Mouse (Mus musculus): Measurements from ENCODE around the gene Poglut1. TPM values are rescaled to one million over a fixed set of nuclear protein-coding genes. Genes with fewer than 3 reads are reported as not detected.

Poglut1 gene
- 10 to 100 TPM; 14.0 to 15.5 TPM for total RNA-seq (2021)

DNA sequence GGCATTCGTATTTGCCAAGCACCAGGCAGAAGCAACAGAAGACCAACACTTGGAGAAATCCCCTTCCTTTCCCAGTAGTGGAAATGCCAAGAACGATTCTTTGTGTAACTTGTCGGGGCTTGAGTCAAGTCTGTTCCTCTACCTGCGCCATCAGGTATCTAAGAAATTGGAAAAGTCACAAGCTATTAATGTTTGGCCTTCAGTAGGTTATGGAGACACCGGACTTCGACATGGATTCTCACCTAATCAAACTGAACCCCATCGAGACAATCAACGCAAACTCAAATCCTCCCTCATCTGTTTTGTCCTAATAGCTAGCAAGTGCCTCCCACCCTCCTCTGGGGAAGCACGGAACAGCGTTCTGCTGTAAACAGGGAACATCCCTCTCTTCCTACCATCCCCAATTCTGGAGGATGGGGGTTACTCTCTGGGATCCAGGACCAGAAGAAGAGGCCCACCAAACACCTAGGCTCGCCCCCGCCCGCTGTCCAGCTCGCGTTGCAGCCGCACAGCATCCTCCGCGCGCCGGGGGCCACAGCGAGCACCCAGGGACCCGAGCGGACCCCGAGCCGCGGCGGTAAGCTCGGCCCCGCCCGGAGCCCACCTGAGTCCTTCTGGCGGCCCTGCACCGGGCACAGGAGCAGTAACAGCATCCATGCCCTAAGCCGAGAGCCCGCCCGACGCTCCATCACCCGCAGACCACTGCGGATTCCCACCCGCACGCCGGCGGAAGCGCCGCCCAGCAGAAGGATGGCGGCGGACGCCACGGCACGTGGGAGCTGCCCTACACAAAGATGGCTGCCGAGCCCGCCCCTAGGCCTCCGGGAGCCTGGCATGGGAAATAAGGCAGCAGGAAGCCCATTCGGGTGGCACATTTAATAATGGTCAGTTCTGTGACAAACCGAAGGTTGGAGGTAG is at the start of gene Poglut1:
TSS of gene Poglut1 (minus strand) at position 780 of the 918 bp plus-strand sequence.
- intact Hi-C loops (cut with DNase I): no loop called here
- peak; percentile 78 to 85 for DNase-seq

DNA sequence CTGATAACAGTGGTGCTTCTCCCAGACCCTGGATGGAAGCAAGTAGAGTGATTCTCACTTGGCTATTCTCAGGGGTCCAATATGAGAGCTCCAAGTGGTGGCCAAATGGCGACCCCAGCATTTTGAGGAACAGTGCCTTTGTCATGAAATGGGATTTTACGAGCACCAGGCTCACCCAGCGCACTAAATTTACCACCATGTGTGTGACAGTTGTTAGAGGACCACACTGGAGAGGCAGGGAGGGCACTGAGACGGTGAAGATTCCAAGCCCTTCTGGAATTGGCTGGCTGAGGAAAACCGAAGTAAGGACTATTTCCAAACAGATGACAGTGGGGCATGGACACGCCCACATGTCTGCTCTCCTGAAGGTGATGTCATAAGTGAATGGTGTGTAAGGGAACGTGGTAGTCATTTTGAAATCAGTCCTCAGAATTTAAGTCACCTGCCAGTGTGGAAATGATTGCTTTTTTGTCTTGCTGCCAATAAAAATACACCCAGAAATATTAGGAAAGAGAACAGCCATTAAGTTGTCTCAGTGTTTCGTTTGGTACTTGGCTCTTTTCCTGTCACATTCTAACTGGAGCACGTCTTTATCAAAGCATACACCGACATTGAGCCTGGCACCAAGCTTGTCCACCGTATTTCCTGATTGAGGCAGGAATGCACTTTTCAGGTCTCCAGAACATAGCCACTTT is 49.1 kb upstream of the Poglut1 start:
- intact Hi-C loops (cut with DNase I): no loop called here
- no peak for DNase-seq

DNA sequence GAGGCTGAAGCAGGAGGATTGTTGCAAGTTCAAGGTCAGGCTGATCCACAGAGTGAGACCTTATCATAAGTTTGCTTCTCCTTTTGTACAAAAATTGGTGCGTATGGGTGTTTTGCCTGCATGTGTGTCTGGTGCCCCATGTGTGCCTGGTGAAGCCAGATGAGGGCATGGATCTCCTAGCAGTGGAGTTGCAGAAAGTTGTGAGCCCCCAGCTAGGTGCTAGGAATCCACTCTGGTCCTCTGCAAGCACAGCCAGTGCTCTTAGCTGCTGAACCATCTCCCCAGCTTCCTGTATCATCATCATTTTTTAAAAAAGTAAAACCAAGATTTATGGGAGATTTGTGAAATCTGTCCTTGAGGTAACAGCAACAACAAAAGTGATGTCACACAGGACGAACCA is 46.6 kb upstream of the Poglut1 start:
- intact Hi-C loops (cut with DNase I): no loop called here
- no peak for DNase-seq

DNA sequence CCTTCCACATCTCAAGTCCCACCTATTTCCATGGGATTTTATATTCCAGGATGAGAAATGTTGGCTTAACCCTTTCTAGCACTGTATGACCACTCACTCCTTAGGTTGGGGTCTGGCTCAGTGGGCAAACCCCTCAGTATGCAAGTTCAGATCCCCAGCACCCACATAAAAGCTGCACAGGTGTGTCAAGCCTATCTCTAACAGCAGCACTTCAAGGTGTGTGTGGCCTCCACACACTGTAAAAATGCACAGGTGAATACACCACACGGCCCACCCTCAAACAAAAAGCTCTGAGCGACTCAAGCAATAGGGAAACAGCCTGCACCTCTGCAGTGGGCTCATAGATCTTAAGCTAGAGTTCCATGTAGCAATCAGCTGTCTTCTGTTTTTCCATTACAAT is 46.0 kb upstream of the Poglut1 start:
- DNase-seq: no peak
- intact Hi-C loops (cut with DNase I): no loop called here

DNA sequence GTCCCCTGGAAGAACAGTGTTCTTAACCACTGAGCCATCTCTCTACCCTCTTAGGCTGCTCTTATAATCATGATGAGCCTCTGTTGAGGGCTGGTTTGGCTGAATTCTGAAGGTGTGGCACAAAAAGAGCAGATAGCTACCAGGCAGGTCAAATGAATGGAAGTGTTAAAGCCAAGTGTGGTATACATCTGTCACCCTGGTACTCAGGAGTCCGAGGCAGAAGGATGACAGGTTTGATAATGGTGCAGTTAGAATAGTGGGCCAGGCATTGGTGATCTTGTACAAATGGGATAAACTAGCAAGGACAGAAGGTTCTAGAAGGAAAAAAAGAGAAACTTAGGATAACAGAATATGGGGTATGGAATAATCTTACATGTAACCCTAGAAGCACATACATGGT is 44.4 kb upstream of the Poglut1 start:
- intact Hi-C loops (cut with DNase I): no loop called here
- no peak for DNase-seq

DNA sequence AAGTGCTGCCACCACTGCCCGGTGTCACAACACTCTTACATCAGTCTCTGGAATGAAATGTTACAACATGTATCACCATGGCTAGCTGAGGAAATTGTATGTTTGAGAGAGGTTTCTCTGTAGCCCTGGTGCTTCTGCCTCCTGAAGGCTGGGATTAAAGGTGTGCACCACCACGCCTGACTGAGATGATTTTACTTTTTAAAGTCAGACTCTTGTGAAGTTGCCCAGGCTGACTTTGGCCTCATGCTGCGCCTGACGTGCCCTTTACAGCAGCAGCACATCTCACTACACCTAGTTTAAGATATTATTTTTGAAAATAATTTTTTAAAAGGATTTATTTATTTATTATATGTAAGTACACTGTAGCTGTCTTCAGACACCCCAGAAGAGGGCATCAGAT is 42.9 kb upstream of the Poglut1 start:
- intact Hi-C loops (cut with DNase I): no loop called here

DNA sequence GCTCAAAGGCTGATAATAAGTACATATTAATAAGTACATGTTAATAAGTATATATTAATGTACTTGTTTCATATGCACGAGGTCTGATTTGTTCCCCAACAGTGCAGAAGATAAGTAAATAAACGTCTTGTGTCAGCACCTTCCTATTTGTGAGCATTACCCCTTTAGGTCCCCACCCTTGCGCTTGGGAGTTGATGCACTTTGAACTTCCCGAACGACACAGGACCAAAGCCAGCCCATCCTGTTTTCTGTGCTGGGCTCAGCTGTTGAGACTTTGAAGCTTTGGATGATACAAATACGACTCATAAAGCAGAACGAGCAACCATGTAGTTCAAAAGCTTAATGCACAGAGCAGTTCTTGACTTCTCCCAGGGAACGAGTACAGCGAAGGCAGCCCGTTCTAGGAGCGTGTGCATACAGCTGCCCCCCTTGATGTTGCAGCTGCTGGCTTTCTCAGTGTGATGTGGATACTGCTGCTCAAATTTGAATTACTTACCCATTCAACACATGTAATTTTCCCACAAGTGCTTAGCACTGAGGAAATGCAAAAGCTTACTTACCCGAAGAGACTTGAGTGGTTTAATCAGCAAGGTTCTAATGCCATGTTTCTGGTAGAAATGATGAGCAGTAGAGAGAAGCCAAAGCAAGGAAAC is 42.1 kb upstream of the Poglut1 start:
- DNase-seq: peak in 1 of 2 experiments; percentile 17
- intact Hi-C loops (cut with DNase I): no loop called here

More for the DNA sequence above, 42.9 kb upstream of the Poglut1 start:
- no peak for DNase-seq

DNA sequence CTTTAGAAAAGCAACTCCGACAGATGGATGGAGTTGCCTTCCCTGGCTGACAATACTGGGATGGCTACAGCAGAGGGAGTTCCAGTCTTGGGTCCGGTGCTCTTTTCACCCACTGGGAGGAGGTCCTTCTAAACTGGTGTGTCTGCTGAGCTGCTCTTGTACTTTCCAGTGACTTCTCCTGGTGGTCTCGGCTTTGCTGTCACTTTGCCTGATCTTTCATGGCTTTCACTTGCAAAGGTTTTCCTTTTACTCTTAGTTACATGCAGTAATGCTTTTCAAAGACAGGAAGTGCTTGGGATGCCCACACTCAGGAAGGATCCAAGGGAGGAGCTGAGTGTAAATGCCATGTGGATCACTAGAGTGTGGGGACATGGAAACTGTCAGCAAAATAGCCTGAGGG is 41.4 kb upstream of the Poglut1 start:
- no peak for DNase-seq
- intact Hi-C loops (cut with DNase I): no loop called here

DNA sequence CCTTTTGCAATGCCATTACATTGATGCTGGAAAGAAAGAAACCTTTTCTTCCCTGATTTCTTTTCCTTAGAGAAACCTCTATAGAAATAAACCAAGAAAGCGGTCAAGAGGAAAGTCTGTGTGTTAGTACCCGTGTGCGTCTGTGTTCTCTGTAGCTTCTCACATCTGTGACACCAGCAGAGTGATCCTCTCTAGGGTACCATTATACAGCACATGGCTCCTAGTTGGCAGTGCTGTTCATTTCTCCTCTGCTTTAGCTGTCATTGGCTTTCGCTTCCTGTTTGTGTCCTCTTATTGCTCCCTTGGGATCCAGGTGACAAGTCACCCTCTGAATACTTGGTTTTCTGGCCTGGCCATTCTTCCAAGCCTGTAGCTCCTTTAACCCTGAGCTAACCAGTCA is 37.5 kb upstream of the Poglut1 start:
- no peak for DNase-seq
- intact Hi-C loops (cut with DNase I): no loop called here

DNA sequence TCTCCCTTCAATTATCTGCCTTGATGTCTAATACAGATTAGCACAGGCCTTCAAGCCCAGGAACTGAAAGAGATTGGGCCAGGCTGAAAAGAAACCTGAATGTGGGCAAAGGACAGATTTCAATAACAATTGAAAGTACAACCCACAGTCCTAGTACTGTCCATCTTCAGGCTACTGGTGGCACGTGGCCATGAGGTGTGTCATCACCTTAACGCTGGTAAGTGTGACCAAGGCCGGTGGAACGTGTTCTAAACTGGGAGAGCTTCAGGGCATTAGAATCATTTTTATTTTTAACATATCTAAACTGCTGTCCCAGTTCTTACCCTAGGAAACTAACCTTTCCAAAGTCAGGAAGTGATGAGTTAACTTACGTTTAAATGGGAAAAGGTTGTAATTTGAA is 37.1 kb upstream of the Poglut1 start:
- intact Hi-C loops (cut with DNase I): no loop called here
- DNase-seq: peak in 1 of 2 experiments; percentile 32

DNA sequence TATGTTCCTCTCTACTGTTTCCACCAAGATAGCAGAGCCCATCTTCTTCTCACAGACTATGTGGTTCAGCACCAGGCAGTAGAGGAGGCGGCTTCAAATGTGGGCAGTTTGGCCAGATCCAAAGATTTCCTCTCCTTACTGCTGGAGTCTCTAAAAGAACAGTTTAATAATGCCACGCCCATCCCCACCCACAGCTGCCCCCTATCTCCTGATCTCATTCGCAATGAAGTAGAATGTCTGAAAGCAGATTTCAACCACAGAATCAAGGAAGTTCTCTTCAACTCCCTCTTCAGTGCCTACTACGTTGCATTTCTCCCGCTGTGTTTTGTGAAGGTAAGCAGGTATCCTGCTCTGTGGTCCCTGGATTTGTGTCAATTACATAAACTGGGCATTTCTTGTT is 35.1 kb upstream of the Poglut1 start:
- no peak for DNase-seq
- intact Hi-C loops (cut with DNase I): no loop called here

DNA sequence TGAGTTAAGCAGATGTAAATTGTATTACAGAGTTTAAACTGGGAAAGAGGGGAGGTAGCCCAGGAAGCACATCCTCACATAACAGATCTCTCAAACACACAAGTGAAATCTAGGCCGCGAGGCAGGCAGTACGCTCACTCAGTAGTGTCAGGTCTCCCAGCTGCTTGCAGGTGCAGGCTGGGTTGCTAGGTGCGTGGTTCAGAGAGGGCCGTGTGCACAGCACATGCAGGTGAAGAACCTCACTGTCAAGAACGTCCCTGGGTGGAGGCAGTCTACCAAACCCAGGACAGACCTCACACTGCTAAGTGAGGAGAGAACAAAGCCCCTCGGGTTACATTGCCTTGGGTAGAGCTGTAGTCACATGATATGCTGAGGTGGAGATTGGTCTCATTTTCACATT is 34.7 kb upstream of the Poglut1 start:
- intact Hi-C loops (cut with DNase I): no loop called here
- no peak for DNase-seq

DNA sequence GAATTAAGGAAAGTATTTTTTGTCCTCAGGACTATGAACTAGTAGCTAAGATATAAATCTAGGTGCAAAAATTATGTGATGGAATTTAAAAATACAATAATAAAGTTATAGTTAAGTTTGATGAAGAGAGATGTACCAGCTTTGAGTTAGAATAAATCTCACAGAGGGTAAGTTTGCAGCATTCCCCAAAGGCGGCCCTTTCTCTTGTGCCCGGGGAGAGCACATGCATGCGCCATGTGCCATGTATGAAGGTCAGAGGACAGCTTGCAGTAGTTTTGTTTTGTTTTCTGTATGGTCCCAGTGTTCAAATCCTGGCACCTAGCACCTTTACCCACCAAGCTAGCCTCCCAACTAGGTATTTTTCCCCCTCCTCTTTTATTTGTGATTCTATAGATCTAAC is 21.4 kb upstream of the Poglut1 start:
- DNase-seq: no peak
- intact Hi-C loops (cut with DNase I): no loop called here

DNA sequence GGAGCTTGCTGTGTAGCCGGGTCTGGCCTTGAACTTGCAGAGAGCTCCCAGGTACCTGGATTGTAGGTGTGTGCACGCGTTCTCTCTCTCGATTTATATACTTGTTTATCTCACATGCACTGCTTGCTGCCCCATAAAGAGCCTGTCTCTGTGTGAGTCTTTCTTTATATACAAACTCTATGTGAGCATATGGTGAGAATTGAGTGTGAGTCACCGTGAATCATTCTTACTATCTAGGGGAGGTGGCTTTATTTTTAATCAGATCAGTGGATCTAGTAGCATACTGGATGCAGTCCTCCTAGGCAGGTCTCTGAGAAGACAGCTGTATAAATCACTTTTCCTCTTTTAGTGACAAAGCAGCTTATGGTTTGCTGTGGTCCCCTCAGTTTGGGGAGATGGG is 18.1 kb upstream of the Poglut1 start:
- intact Hi-C loops (cut with DNase I): no loop called here
- DNase-seq: no peak

DNA sequence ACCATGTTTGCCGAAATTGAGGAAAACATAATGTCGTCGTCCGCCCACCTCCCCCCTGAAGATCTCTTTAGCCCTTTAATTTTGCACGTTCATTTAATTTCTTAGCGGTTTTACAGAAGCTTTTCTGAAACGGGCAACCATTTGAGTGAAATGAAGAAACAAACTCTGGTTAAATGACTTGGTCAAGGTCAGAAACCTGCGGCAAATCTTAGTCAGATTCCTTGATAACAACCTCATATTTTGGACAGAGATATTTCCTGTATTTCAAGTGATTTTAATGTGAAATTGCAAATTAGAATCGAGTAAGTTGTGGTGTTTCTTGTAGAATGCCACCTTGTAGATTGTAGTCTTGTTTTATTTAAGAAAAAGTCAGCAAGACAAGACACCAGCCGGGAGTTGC is 13.5 kb upstream of the Poglut1 start:
- intact Hi-C loops (cut with DNase I): no loop called here
- DNase-seq: no peak

DNA sequence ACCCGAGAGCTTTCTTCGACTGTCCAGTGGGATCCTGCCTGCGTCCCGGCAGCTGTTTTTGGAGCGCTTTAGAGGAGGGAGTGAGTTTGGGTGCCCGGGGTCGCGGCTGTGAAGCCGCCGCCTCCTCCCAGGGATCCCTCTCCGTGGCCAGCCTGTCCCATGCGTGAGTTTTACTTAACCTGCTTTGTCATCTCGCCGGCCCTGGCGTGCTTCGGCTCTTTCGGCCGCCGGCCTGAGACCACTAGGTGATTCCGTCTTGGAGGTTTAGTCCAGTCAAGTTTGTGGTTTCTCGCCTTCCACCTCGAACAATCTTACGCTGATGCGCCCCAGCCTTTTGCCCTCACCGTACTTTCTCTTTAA is 12.9 kb upstream of the Poglut1 start:
- intact Hi-C loops (cut with DNase I): no loop called here
- DNase-seq: no peak

DNA sequence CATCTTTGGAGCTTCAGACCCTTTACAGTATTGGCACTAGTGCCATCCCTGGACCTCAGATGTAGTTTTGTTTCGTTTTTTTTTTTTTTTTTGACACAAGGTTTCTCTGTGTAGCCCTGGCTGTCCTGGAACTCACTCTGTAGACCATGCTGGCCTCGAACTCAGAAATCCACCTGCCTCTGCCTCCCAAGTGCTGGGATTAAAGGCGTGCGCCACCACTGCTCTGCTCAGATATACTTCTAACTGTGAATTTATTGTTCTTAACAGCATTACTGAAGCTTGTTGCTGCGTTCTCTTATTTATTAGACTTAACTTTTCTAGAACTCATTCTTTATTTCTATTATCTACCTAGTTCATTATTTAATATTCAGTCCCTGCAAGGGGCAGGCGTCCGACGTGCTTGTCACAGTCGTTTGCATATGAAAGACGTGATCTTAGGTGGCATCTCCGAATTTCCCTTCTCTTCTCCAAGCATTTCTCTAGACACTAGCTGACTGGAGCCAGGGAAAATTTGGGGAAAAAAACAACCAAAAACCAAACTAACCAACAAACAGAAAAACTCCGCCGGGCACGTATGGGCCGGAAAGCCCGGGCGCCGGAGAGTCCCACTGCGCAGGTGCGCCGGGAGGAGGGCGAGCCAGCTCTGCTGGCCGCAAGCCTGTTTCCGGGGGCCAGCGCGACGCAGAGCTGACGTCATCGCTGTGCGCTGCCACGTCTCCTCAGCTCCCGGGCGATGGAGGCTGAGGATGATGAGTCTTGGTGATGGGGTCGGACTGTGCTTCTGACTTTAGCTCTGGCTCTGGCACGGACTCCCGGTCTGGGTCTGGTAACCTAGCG is 12.3 kb upstream of the Poglut1 start:
- peak; percentile 96 to 97 for DNase-seq
- intact Hi-C loops (cut with DNase I): no loop called here

DNA sequence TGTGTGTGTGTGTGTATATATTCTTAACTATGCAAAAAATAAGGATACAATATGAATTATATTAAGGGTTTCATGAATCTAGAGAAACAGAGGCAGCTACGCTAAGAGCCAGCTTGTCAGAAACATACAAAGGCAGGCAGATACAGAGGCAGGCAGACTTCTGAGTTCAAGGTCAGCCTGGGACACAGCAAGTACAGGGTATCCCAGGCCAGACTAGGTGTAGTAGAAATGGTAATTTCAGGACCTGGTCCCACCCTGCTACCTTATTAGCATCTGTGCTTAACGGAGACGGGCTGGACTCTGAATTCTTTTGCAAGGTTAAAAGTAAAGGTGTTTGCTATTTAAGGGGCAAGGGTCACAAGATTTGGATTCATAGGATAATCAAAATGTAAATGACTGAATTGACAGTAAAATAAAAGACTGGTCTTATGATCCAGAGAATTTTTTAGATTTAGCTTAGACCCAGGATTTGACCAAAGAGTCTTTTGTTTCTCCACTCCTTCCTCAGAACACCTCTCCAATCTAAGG is 8.2 kb upstream of the Poglut1 start, which contains the start of gene Tmem39a:
TSS of gene Tmem39a (plus strand) at position 478 of the 528 bp plus-strand sequence.
- DNase-seq: no peak
- intact Hi-C loops (cut with DNase I): no loop called here

DNA sequence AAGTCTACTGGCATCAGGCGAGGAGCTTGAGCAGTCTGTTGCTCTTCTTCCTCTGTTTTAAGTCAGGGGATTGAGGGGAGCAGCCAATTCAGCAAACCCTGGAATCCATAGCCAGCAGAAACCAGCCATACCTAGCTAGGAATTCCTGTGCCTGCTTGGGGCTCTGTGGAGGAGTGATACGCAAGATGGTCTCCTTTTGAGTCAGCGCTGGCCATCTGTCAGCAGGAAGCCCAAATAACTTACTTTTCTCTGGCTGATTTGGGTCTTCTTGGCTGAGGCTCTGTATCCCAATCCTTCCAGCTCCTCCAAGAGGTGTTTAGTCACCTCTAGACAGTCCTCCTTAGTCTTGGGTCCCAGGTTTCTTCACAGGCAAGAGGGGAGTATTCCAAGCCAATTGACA is 5.9 kb upstream of the Poglut1 start:
- intact Hi-C loops (cut with DNase I): no loop called here
- no peak for DNase-seq

DNA sequence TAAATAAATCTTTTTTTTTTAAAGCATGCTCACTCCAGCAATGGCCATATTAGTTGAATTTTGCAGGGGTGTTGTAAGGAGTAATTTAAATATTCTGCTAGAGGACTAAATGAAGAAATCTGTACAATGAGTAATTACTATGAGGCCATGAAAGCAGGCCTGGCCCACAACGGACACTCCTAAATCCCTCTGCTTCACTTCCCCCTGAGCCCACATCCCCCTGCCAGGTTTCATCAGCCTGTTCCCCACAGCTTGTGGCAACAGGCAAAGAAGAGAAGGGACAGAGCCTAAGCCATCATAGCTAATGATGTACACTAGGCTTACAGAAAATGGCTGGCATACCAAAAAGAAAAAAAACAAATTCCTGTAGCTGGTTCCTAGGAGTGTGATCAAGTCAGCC is 2.1 kb downstream of the Poglut1 start:
- DNase-seq: no peak
- intact Hi-C loops (cut with DNase I): no loop called here
